Mouse (Mus musculus): ENCODE data around the gene Naif1. TPM values are rescaled to one million over a fixed set of nuclear protein-coding genes. Genes with fewer than 3 reads are reported as not detected.
A peak's percentile ranks its signal among the peaks of the same experiment; 100 is the strongest.

The Naif1 gene
- polyA plus RNA-seq, 1 experiment from 2014 or later = 6.0 TPM

DNA sequence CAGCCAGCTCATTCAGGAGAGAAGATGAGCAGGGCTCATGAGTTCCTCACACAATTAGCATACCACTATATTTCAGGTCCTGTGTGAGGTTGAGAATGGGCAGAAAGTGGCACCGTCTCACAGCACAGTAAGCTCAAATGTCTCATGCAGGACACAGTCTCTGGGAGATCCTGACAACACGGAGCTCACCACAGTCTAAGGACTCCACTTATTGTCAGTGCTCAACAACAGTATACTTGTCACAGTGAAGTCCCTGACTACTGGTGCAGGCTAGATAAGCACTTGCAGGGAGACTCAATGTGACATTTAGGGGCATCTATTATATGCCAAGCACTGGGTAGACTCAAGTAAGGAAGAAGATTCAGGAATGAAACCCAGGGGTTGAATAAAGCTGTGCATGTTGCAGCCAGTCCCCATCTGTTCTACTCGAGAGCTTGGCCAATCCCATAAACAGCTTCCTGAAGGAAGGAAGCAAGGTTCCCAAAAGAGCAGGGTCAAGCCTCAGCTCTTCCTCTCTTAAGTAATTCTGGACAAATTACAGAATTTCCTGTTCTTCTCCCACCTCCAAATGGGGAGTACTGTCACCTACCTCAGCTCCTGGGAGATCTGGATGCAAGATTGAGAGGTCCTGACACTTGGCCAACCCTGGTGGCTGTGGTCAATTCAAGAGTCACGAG lies 20.9 kb upstream of the Naif1 start:
- Histone ChIP-seq H3K9me3 (replicated peaks; ENCODE audit: control insufficient read depth, low read length) (no peaks in the 10 kb centered on the region), H3K4me1 (ENCODE audit: control insufficient read depth, insufficient read depth, low read length) (peaks cover 7% of the 10 kb centered on the region; the same call in 1 of the 2 replicates), H3K4me2 (ENCODE audit: low read depth, low read length) (no peak overlapping the region), H3K36me3 (replicated peaks; ENCODE audit: control insufficient read depth, insufficient read depth, low read depth, low read length) (no peaks in the 10 kb centered on the region), H3K4me3 (ENCODE audit: low read depth, low read length) (no peak overlapping the region), H3K9ac (replicated peaks; ENCODE audit: low read length) (no peak overlapping the region; the same call in 1 of the 2 replicates), H3K27me3 (ENCODE audit: control insufficient read depth, insufficient read depth, low read length) (no peaks in the 10 kb centered on the region), H3K27ac (replicated peaks; ENCODE audit: low read depth, low read length) (no peak overlapping the region)
- WGBS = 73% methylated on average over 4 of the region's 4 CpGs
- DNase-seq (ENCODE audit: low spot score) (no peak), ATAC-seq (replicated peaks; ENCODE audit: insufficient number of reproducible peaks, low FRiP score, low TSS enrichment, low read depth) (no peak)

DNA sequence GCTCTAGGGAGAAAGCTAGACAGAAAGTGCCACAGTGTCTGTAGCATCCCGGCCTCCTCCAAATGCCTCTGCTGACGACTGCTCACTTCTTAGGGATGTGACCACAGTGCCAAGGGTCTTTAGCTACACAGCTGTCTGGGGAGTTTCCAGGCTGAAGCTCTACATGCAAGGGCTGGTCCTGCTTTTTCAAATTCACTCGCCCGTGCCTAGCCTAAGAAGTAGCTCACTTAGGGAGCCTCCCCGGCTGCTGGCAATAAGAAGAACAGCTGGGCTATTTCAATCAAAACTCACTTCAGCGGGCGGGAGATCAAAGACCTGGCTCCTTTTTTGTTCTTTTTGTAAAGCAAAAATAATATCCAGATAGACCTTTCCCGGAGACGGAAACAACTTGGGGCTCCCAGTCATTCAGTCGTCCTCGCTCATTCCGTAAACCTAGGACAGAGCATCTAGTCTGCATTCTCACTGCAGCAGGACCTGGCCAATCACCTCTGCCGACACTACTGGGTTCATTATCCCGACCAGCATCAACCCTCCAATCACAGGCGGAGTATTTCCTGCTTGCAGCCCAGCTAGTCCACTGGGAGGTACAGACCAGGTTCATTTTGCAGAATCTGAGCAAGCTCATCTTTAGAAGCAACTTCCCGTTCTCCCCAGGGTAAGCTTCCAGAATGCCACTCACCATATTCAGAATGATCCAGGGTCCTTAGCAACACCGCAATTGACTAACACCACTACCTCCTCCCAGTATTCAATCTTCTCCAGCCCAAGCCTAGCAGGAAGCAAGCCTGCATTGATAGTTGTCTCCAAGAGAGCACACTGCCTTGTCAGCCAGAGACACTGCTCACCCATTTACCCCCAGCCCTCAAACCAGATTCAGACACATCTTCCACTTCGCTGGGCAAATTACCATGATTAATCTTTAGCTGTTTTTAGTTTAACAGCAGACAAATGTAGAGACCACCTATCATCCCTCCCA lies 19.3 kb upstream of the Naif1 start:
- Histone ChIP-seq H3K9ac (replicated peaks; ENCODE audit: low read length) (peak overlapping the region; percentile 64), H3K9me3 (replicated peaks; ENCODE audit: control insufficient read depth, low read length) (no peaks in the 10 kb centered on the region), H3K36me3 (replicated peaks; ENCODE audit: control insufficient read depth, insufficient read depth, low read depth, low read length) (no peaks in the 10 kb centered on the region), H3K27ac (replicated peaks; ENCODE audit: low read depth, low read length) (peak overlapping the region; percentile 60; the same call in 1 of the 2 replicates), H3K4me2 (ENCODE audit: low read depth, low read length) (peak overlapping the region; percentile 64), H3K4me1 (ENCODE audit: control insufficient read depth, insufficient read depth, low read length) (peaks cover 3% of the 10 kb centered on the region; the same call in 1 of the 2 replicates), H3K27me3 (ENCODE audit: control insufficient read depth, insufficient read depth, low read length) (no peaks in the 10 kb centered on the region), H3K4me3 (ENCODE audit: low read depth, low read length) (peak overlapping the region; percentile 32)
- 8% methylated on average over 18 of the region's 18 CpGs for WGBS
- peak; percentile 95 for ATAC-seq (replicated peaks; ENCODE audit: insufficient number of reproducible peaks, low FRiP score, low TSS enrichment, low read depth)
- DNase-seq (ENCODE audit: low spot score) = peak; percentile 97

DNA sequence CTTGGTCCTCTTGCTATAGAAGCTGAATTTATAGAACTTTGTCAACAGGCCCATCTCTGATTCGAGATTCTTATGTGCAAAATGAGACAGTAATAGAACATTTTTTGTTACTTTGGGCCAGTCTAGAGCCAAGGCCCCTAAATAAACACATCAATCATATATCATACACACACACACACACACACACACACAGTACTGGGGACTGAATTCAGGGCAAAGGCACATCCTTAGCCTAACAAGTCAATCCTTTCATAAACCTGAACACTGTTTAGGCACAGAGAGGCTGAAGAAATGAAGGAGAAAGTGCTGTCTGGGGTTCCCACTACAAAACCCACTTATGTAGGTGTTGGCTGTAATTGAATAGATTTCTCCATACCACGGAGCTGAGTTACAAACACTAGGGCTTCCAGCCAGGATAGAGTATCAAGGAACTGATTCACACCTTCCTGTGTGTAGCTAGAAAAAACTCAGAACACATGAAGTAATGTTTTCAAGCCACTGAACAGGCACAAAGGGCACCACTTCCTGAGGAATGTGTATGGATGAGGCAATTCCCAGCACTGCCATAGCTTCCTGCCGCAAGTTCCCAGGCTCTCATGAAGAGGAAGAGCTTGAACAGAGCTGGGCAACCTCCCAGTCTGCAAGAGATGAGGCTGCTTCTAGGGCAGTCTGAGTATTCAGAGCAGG lies 13.4 kb upstream of the Naif1 start:
- Histone ChIP-seq H3K9me3 (replicated peaks; ENCODE audit: control insufficient read depth, low read length) (no peaks in the 10 kb centered on the region), H3K36me3 (replicated peaks; ENCODE audit: control insufficient read depth, insufficient read depth, low read depth, low read length) (no peaks in the 10 kb centered on the region), H3K27ac (replicated peaks; ENCODE audit: low read depth, low read length) (no peak overlapping the region), H3K4me3 (ENCODE audit: low read depth, low read length) (no peak overlapping the region), H3K4me2 (ENCODE audit: low read depth, low read length) (no peak overlapping the region), H3K4me1 (ENCODE audit: control insufficient read depth, insufficient read depth, low read length) (peaks cover 2% of the 10 kb centered on the region; the same call in 1 of the 2 replicates), H3K9ac (replicated peaks; ENCODE audit: low read length) (no peak overlapping the region), H3K27me3 (ENCODE audit: control insufficient read depth, insufficient read depth, low read length) (no peaks in the 10 kb centered on the region)
- ATAC-seq (replicated peaks; ENCODE audit: insufficient number of reproducible peaks, low FRiP score, low TSS enrichment, low read depth) (no peak), DNase-seq (ENCODE audit: low spot score) (peak; percentile 26)
- WGBS = 68% methylated on average over 3 of the region's 3 CpGs

DNA sequence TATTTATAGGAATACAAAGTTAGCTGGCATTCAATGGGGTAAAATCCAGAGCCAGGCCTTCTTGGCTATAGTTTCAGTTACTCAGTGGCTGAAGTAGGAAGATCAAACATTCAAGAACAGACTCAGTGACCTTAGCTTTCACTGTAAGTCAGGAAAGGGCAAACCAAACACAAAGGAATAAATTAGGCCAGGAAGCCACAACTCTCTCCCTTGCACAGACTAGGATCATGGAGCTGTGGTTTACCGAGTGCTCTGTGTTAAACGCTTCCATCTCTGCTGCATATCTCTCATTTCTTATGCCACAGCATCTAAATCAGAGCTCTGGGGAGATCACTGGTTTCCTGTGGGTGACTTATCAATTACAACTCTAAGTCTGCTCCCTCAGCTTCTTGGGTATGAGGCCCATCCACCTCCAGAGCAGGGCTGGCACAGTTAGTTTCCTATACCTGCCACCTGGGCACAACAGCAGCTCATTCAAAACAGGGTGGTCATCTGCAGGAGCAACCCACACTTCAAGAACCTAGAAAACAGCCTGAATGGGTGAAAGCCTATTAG lies 12.6 kb upstream of the Naif1 start:
- no peak overlapping the region for H3K27ac ChIP-seq (replicated peaks; ENCODE audit: low read depth, low read length)
- no peak for DNase-seq (ENCODE audit: low spot score)
- H3K9me3 ChIP-seq (replicated peaks; ENCODE audit: control insufficient read depth, low read length) = no peaks in the 10 kb centered on the region
- H3K4me2 ChIP-seq (ENCODE audit: low read depth, low read length) = no peak overlapping the region
- WGBS = 80% methylated on average over 2 of the region's 2 CpGs
- no peaks in the 10 kb centered on the region for H3K27me3 ChIP-seq (ENCODE audit: control insufficient read depth, insufficient read depth, low read length)
- no peak overlapping the region for H3K4me3 ChIP-seq (ENCODE audit: low read depth, low read length)
- no peaks in the 10 kb centered on the region for H3K36me3 ChIP-seq (replicated peaks; ENCODE audit: control insufficient read depth, insufficient read depth, low read depth, low read length)
- H3K4me1 ChIP-seq (ENCODE audit: control insufficient read depth, insufficient read depth, low read length) = 0 out of 2 replicates have a peak, but pooled peaks cover 2% of the 10 kb centered on the region
- ATAC-seq (replicated peaks; ENCODE audit: insufficient number of reproducible peaks, low FRiP score, low TSS enrichment, low read depth) = no peak
- no peak overlapping the region for H3K9ac ChIP-seq (replicated peaks; ENCODE audit: low read length)

DNA sequence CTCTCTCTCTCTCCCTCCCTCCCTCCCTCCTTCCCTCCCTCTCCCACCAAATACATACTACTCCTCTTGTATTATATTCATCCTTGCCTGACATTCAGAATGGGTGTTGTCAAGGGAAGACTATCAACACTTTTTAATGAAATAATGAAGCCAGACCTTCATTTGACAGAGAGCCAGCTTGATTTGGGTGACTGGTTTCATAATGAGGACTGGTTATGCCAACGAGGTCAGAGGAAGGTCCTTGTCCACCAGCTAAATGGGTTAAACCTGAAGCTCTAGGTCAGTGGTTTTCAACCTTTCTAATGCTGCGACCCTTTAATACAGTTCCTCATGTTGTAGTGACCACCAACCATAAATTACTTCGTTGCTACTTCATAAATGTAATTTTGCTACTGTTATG lies 11.5 kb upstream of the Naif1 start:
- 87% methylated on average over 3 of the region's 3 CpGs for WGBS
- Histone ChIP-seq H3K9ac (replicated peaks; ENCODE audit: low read length) (no peak overlapping the region), H3K4me3 (ENCODE audit: low read depth, low read length) (no peak overlapping the region), H3K27ac (replicated peaks; ENCODE audit: low read depth, low read length) (no peak overlapping the region), H3K27me3 (ENCODE audit: control insufficient read depth, insufficient read depth, low read length) (no peaks in the 10 kb centered on the region), H3K9me3 (replicated peaks; ENCODE audit: control insufficient read depth, low read length) (no peaks in the 10 kb centered on the region), H3K4me1 (ENCODE audit: control insufficient read depth, insufficient read depth, low read length) (0 out of 2 replicates have a peak, but pooled peaks cover 2% of the 10 kb centered on the region), H3K36me3 (replicated peaks; ENCODE audit: control insufficient read depth, insufficient read depth, low read depth, low read length) (no peaks in the 10 kb centered on the region), H3K4me2 (ENCODE audit: low read depth, low read length) (no peak overlapping the region)
- DNase-seq (ENCODE audit: low spot score) (no peak), ATAC-seq (replicated peaks; ENCODE audit: insufficient number of reproducible peaks, low FRiP score, low TSS enrichment, low read depth) (no peak)

DNA sequence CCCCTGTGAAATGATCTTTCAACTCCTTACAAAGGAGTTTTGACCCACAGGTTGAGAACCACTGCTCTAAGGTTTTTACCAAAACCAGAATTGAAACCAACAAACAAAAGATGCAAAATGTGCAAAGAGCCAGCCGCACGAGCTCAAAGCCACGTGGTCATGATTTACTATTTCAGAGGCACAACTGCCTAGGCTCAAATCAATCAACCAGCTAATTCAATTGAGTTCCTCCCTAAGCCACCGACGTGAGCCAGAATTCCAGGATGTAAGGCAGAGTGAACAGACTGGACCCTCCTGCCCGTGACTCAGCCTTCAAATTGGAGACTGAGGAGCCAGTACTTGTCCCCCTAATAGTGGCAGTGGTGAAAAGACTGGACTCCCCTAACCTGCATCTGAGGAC lies 11.1 kb upstream of the Naif1 start:
- ATAC-seq (replicated peaks; ENCODE audit: insufficient number of reproducible peaks, low FRiP score, low TSS enrichment, low read depth) (no peak), DNase-seq (ENCODE audit: low spot score) (no peak)
- Histone ChIP-seq H3K9me3 (replicated peaks; ENCODE audit: control insufficient read depth, low read length) (no peaks in the 10 kb centered on the region), H3K4me1 (ENCODE audit: control insufficient read depth, insufficient read depth, low read length) (0 out of 2 replicates have a peak, but pooled peaks cover 2% of the 10 kb centered on the region), H3K36me3 (replicated peaks; ENCODE audit: control insufficient read depth, insufficient read depth, low read depth, low read length) (no peaks in the 10 kb centered on the region), H3K4me2 (ENCODE audit: low read depth, low read length) (no peak overlapping the region), H3K4me3 (ENCODE audit: low read depth, low read length) (no peak overlapping the region), H3K27ac (replicated peaks; ENCODE audit: low read depth, low read length) (no peak overlapping the region), H3K9ac (replicated peaks; ENCODE audit: low read length) (no peak overlapping the region), H3K27me3 (ENCODE audit: control insufficient read depth, insufficient read depth, low read length) (no peaks in the 10 kb centered on the region)
- WGBS = 54% methylated on average over 6 of the region's 6 CpGs

DNA sequence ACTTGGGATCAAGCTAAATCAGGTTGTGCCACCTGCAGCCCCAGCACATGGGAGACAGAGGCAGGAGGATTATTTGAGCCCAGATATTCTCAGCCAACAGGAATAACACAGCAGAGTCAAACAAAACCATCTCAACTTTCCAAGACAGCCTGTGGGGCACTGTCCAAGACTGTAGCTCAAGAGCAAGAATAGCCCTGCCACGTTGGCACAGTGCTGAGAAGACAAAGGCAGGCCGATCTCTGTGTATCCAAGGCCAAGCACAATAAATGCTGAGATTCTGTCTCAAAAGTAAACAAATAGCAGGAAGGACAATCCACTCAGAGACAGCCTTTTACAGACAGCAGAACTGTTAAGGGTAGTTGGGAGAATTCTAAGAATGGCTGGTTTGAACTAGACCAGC lies 10.1 kb upstream of the Naif1 start:
- H3K27ac ChIP-seq (replicated peaks; ENCODE audit: low read depth, low read length) = no peak overlapping the region

More for the DNA sequence above, 10.1 kb upstream of the Naif1 start:
- Histone ChIP-seq H3K9me3 (replicated peaks; ENCODE audit: control insufficient read depth, low read length) (no peaks in the 10 kb centered on the region), H3K4me2 (ENCODE audit: low read depth, low read length) (no peak overlapping the region), H3K9ac (replicated peaks; ENCODE audit: low read length) (no peak overlapping the region), H3K4me3 (ENCODE audit: low read depth, low read length) (no peak overlapping the region), H3K36me3 (replicated peaks; ENCODE audit: control insufficient read depth, insufficient read depth, low read depth, low read length) (no peaks in the 10 kb centered on the region), H3K4me1 (ENCODE audit: control insufficient read depth, insufficient read depth, low read length) (0 out of 2 replicates have a peak, but pooled peaks cover 2% of the 10 kb centered on the region), H3K27me3 (ENCODE audit: control insufficient read depth, insufficient read depth, low read length) (no peaks in the 10 kb centered on the region)
- DNase-seq (ENCODE audit: low spot score) = no peak
- no peak for ATAC-seq (replicated peaks; ENCODE audit: insufficient number of reproducible peaks, low FRiP score, low TSS enrichment, low read depth)
- WGBS = 74% methylated on average over 2 of the region's 2 CpGs

Measured in embryonic facial prominence, embryonic 11.5 days (tissue).